Mouse (Mus musculus) stomach, postnatal 0 days (tissue): ENCODE measurements around the gene Gm49339. TPM values are rescaled to one million over a fixed set of nuclear protein-coding genes. Genes with fewer than 3 reads are reported as not detected.
"Not testable (repeated sequence)": the region's sequence is repeated elsewhere in the genome, so short reads cannot be mapped to it uniquely, and the experiment has no call there.

Experiments
- ATAC-seq: fragments of 200-750 bp; cut with Nextera tagmentation; 2 replicates; pipeline ENCODE4 v1.8.0; 2017; ENCODE audit not compliant: low FRiP score, low TSS enrichment
- DNase-seq: peaks from one replicate; pipeline ENCODE4 v3.0.0-alpha.2; 2016; ENCODE audit warnings: low spot score
- H3K27ac ChIP-seq: fragments of 300-500 bp; sonication (generic); replicated peaks from 2 replicates; pipeline ENCODE4 v1.5.1; 2014; ENCODE audit warnings: mild to moderate bottlenecking, control low read depth
- H3K27me3 ChIP-seq: fragments of 300-500 bp; sonication (generic); 2 replicates; pipeline ENCODE4 v1.6.1; 2014; ENCODE audit warnings: low read length; ENCODE audit not compliant: control insufficient read depth, insufficient read depth
- H3K36me3 ChIP-seq: fragments of 300-500 bp; sonication (generic); 2 replicates; pipeline ENCODE4 v1.6.1; 2014; ENCODE audit warnings: low read length, mixed read lengths; ENCODE audit not compliant: control insufficient read depth, insufficient read depth
- H3K4me1 ChIP-seq: fragments of 300-500 bp; sonication (generic); replicated peaks from 2 replicates; pipeline ENCODE4 v1.6.1; 2014; ENCODE audit warnings: antibody characterized with exemption; ENCODE audit not compliant: control insufficient read depth, insufficient read depth
- H3K4me2 ChIP-seq: fragments of 300-500 bp; sonication (generic); replicated peaks from 2 replicates; pipeline ENCODE4 v1.6.1; 2014; ENCODE audit warnings: low read depth, mild to moderate bottlenecking, control low read depth, moderate library complexity
- H3K4me3 ChIP-seq: fragments of 300-500 bp; sonication (generic); 2 replicates; pipeline ENCODE4 v1.5.1; 2014; ENCODE audit warnings: low read depth, low read length, control low read depth
- H3K9ac ChIP-seq: fragments of 300-500 bp; sonication (generic); 2 replicates; pipeline ENCODE4 v1.6.1; 2014; ENCODE audit warnings: mild to moderate bottlenecking, low read length, control low read depth, mixed read lengths
- H3K9me3 ChIP-seq: fragments of 300-500 bp; sonication (generic); 2 replicates; pipeline ENCODE4 v1.6.1; 2016; ENCODE audit warnings: low read length; ENCODE audit not compliant: control insufficient read depth
- CTCF ChIP-seq: IDR thresholded peaks from 2 replicates; pipeline ENCODE4 v1.5.1; 2016; ENCODE audit warnings: antibody characterized with exemption, low read depth, mild to moderate bottlenecking, moderate library complexity
- EP300 ChIP-seq: optimal IDR thresholded peaks from 2 replicates; pipeline ENCODE3; 2016; ENCODE audit warnings: antibody characterized with exemption
- WGBS: fragments of 180-500 bp; shearing (Covaris S2); extraction: QIAGEN DNeasy Blood & Tissue Kit; methylation state at CpG from one replicate; pipeline ENCODE4 v1.1.7; 2014; 5-methylcytosine and 5-hydroxymethylcytosine counted together
- polyA plus RNA-seq: library from polyadenylated mRNA; unstranded; fragments of >200 nt; fragmentation: Nextera tagmentation; extraction: Ambion mirVana; gene quantifications from 2 replicates; pipeline ENCODE4 v1.2.1, GENCODE M21; 2015

Gene Gm49339
- 0.77 TPM in 1 of 2 replicates, not detected in the other for polyA plus RNA-seq

DNA sequence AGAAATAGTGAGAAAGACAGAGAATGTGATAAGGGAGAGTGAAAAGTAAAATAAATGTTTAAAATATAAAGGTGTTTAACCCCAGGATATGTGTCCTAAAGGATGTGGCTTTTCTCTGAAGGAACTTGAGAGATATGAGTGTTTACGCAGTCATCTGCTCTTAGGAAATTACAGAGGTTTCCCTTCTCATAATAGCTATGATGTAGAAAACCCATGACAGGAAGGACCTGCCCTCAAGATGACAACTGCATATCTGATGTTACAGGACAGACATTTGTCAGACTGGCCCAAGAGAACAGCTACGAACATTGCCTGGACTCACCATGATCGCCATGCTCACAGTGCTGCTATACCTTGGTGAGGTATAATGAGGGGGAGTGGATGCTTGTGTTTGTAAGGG is at the start of gene Gm49339, which contains the start of gene Lilr4b:
TSS of gene Gm49339 (plus strand) at position 216 of the 400 bp plus-strand sequence.
TSS of gene Lilr4b (plus strand) at position 236 of the 400 bp plus-strand sequence.
- H3K4me1 ChIP-seq, H3K36me3 ChIP-seq, H3K9ac ChIP-seq, H3K27me3 ChIP-seq, H3K4me2 ChIP-seq, ATAC-seq, H3K4me3 ChIP-seq, H3K27ac ChIP-seq, H3K9me3 ChIP-seq, DNase-seq: not testable (repeated sequence)
- WGBS, result 92% methylated on average over 1 of the region's 3 CpGs

DNA sequence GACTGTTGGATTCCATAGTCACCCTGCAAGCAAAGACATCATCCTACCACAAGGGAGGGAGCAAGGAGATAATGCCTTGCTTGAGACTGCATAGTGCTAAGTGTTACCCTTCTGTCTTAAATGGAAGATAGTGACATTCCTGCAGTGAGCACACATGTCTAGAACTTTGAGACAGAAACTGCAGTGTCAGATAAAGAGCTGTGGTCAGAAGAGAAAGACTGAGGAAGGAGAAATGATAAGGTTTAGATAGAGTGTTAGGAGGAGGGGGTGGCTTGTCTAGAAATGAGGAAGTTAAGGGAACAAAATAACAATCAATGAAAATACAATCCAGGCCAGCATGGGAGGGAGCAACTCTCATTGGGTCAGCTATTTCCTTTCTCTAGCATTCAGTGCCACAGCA is 47.5 kb upstream of the Gm49339 start:
- Histone ChIP-seq H3K36me3 (no peaks in the 10 kb centered on the region), H3K9me3 (no peaks in the 10 kb centered on the region)
- DNase-seq, result no peak

DNA sequence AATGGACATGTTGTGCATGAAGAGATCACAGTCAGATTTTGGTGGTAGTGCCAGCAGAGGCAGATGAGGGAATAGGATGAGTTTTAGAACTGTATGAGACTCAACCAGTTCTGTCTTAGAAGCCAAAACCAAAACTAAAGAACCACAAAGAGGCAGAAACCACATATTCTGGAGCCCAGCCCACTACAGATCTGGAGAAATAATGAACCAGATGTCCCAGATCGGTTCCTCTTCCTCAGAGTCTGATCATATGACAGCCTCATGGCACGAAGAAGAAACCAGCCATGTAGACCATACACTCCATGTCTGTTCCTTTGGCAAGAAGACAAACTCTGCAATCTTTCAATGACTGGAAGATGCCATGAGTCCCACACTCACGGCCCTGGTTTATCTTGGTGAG is 44.7 kb upstream of the Gm49339 start:
- 72% methylated on average over 3 of the region's 3 CpGs for WGBS
- TF ChIP-seq EP300 (no peak), CTCF (no peak)

More for the DNA sequence above, 47.5 kb upstream of the Gm49339 start:
- no peak overlapping the region for H3K4me2 ChIP-seq
- ATAC-seq, result no peak
- H3K4me1 ChIP-seq, result no peaks in the 10 kb centered on the region
- H3K27ac ChIP-seq, result no peak overlapping the region
- no peaks in the 10 kb centered on the region for H3K27me3 ChIP-seq
- no peak for TF ChIP-seq EP300
- TF ChIP-seq CTCF, result no peak
- no peak overlapping the region for H3K9ac ChIP-seq
- H3K4me3 ChIP-seq, result no peak overlapping the region

DNA sequence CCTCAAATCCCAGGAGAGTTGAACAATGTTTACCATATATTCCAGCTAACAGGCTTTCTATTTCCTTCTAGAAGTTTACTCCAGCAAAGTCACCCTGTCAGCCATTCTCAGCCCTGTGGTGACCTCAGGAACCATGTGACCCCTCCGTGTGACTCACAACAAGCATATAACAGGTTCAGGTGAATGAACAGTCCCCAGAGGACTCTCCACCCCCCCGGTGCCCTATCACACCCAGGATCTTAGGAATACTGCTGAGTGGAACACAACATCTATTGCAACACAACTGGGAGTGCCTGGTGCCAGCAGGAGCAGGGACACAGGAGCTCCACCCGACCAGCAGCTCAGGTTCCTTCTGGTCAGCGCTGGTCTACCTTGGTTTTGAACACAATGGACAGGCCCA is 28.8 kb upstream of the Gm49339 start:
- peak; percentile 82 for ATAC-seq
- H3K27ac ChIP-seq, result no peak overlapping the region
- H3K4me1 ChIP-seq, result no peaks in the 10 kb centered on the region
- TF ChIP-seq CTCF (no peak), EP300 (no peak)
- WGBS, result 64% methylated on average over 4 of the region's 4 CpGs
- no peaks in the 10 kb centered on the region for H3K36me3 ChIP-seq
- H3K9me3 ChIP-seq, result no peaks in the 10 kb centered on the region
- peak; percentile 15 for DNase-seq
- no peak overlapping the region for H3K4me2 ChIP-seq
- no peak overlapping the region for H3K4me3 ChIP-seq
- no peak overlapping the region for H3K9ac ChIP-seq
- H3K27me3 ChIP-seq, result no peaks in the 10 kb centered on the region

More for the DNA sequence above, 44.7 kb upstream of the Gm49339 start:
- H3K4me1 ChIP-seq, result no peaks in the 10 kb centered on the region
- H3K4me3 ChIP-seq, result no peak overlapping the region
- ATAC-seq (no peak), DNase-seq (no peak)
- no peak overlapping the region for H3K4me2 ChIP-seq
- no peaks in the 10 kb centered on the region for H3K27me3 ChIP-seq
- no peaks in the 10 kb centered on the region for H3K9me3 ChIP-seq
- no peak overlapping the region for H3K27ac ChIP-seq
- H3K9ac ChIP-seq, result no peak overlapping the region
- H3K36me3 ChIP-seq, result no peaks in the 10 kb centered on the region

DNA sequence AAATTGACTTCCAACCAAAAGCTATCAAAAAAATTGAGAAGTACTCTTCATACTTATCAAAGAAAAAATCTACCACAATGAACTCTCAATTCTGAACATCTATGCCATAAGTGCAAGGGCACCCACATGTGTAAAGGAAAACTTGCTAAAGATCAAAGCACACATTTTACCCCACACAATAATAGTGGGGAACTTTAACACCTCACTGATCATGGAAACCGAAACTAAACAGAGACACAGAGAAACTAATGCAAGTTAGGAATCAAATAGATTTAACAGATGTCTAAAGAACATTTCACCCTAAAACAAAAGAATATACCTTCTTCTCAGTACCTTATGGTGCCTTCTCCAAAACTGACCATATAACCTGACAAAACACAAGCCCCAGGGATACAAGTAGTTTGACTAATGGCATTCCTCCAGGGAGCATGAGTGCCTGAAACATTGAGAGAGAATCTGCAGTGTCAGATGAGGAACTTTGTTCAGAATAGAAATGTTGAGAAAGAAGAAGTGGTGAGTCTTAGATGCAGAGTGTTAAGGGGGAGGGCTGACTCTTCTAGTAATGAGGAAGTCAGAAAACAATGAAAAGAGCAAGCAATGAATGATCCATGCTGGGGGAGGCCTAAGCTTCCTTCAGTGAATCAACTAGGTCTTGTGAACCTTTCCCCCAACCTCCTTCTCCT is 26.7 kb upstream of the Gm49339 start:
- no peaks in the 10 kb centered on the region for H3K27me3 ChIP-seq
- DNase-seq, result no peak
- ATAC-seq, result no peak
- no peaks in the 10 kb centered on the region for H3K4me1 ChIP-seq
- no peaks in the 10 kb centered on the region for H3K36me3 ChIP-seq
- H3K9me3 ChIP-seq, result no peaks in the 10 kb centered on the region
- no peak for TF ChIP-seq EP300
- TF ChIP-seq CTCF, result no peak
- no peak overlapping the region for H3K9ac ChIP-seq
- no peak overlapping the region for H3K27ac ChIP-seq
- no peak overlapping the region for H3K4me3 ChIP-seq
- H3K4me2 ChIP-seq, result no peak overlapping the region
- WGBS, result 71% methylated on average over 1 of the region's 1 CpGs

DNA sequence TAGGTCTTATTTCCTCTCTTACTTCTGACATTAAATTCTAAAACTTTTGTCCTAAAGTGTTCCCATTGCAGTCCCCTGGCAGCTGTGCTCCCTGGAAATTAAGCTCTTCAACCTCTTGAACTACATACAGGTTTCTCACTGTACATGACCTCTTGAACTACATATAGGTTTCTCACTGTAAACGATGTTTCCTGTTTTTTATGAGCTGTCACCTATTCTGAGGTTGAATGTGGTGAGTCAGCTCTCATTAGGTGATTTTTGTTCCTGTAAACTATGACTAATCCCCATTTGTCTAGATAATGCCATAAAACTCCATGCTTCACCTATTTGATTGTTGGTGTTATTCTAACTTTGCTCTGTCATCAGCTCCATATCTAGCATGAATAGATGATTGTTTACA is 26.0 kb upstream of the Gm49339 start:
- Histone ChIP-seq H3K4me1 (no peaks in the 10 kb centered on the region), H3K9ac (no peak overlapping the region), H3K4me3 (no peak overlapping the region), H3K27me3 (no peaks in the 10 kb centered on the region), H3K9me3 (no peaks in the 10 kb centered on the region), H3K36me3 (no peaks in the 10 kb centered on the region), H3K4me2 (no peak overlapping the region), H3K27ac (no peak overlapping the region)
- no peak for DNase-seq
- TF ChIP-seq CTCF (no peak), EP300 (no peak)
- peak; percentile 32; the same call in 1 of the 2 replicates for ATAC-seq
- WGBS, result 35% methylated on average over 1 of the region's 1 CpGs
